In the genomic region with DNA sequence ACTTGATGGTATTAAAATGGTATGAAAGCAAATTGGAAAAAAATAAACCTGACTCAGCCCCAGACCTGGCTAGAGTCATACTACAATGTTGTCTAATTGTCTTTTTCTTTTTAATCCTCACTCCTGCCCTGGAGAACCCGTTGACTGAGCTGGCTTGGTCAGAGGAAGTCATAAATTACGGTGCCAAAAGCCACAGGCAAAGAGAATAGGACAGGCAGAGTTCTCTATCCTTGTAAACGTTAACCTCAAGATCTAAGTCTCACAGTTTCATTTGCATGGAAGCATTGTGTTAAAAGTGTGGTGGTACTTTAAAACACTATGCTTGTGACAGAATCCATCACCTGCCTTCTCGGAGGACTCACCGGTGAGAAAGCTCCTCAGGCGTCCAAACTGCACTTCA, we compare ENCODE assay signal across 24 mouse cellular contexts. TPM values are rescaled to one million over a fixed set of nuclear protein-coding genes. Genes with fewer than 3 reads are reported as not detected.
DNase-seq lines count a peak whose midpoint lies in the region; ATAC-seq and TF ChIP-seq lines count a peak whose summit lies in the region.
"Had no signal": no experiment of that assay in that cellular context is flagged by ENCODE, and none has a peak within 500 bp of the region (broad histone marks: within the 10 kb centered on the region; RNA-seq: fewer than 3 reads in every experiment).

No protein-coding gene starts in this region.

- 49% methylated on average over 6 of the region's 6 CpGs for WGBS in kidney, postnatal 0 days
- WGBS in midbrain, embryonic 10.5 days: 92% methylated on average over 6 of the region's 6 CpGs

- ATAC-seq in kidney, postnatal 0 days (replicated peaks; ENCODE audit: low FRiP score, low read depth): no peak
- peak; percentile 71 for ATAC-seq in common myeloid progenitor, adult 5-6 weeks (replicated peaks; ENCODE audit: low read depth, poor library complexity, severe bottlenecking)
- peak; percentile 46 to 58 for ATAC-seq in hematopoietic stem cell, adult 5-6 weeks (replicated peaks in 1 of 2; ENCODE audit: insufficient read depth in 1 of 2, low FRiP score in 2 of 2, low TSS enrichment in 1 of 2, low read depth in 1 of 2, poor library complexity in 2 of 2, severe bottlenecking in 2 of 2)
- no peak for ATAC-seq in megakaryocyte progenitor cell, adult 5-6 weeks (replicated peaks; ENCODE audit: poor library complexity)
- ATAC-seq: activated CD4-positive, CD25-positive, alpha-beta regulatory T cell, adult 4 months; CD4-positive, CD25-positive, alpha-beta regulatory T cell, adult 4 months; Patski had no signal

- peak; percentile 5 for DNase-seq in kidney, postnatal 0 days (ENCODE audit: low spot score)
- no peak for DNase-seq in kidney, postnatal 4 days
- no peak for DNase-seq in midbrain, embryonic 10.5 days (ENCODE audit: low spot score)
- DNase-seq in adrenal gland, adult 18-20 months (ENCODE audit: low spot score in 2 of 2): no peak
- DNase-seq: adrenal gland, adult 2 months; adrenal gland, adult 8-10 months; adrenal gland, postnatal 10 days; adrenal gland, postnatal 14 days; adrenal gland, postnatal 25 days; adrenal gland, postnatal 36 days; B cell, adult 2 months; cerebellum, adult 11 months; cerebellum, adult 11-12 months; cerebellum, adult 18-20 months; cerebellum, adult 2 months had no signal

- H3K27me3 ChIP-seq in kidney, postnatal 0 days (ENCODE audit: insufficient read depth, low read length): no peaks in the 10 kb centered on the region
- no peaks in the 10 kb centered on the region for H3K27me3 ChIP-seq in midbrain, embryonic 10.5 days (ENCODE audit: low read depth, poor library complexity, severe bottlenecking)
- H3K27me3 ChIP-seq: CH12.LX, Patski had no signal

- no peak for TF ChIP-seq CTCF in kidney, postnatal 0 days (IDR thresholded peaks at IDR 0.05; ENCODE audit: low read depth)
- no peak for TF ChIP-seq CTCF in bone marrow macrophage, adult 2 months (IDR thresholded peaks at IDR 0.05; ENCODE audit: low read depth, low read length)

- no peak overlapping the region for H3K27ac ChIP-seq in kidney, postnatal 0 days
- peak overlapping the region; percentile 35 for H3K27ac ChIP-seq in bone marrow macrophage, adult 2 months (ENCODE audit: insufficient read depth, low read depth, low read length)
- no peak overlapping the region for H3K27ac ChIP-seq in midbrain, embryonic 10.5 days (replicated peaks)

- H3K9me3 ChIP-seq in kidney, postnatal 0 days (replicated peaks; ENCODE audit: low read length): no peaks in the 10 kb centered on the region
- no peaks in the 10 kb centered on the region for H3K9me3 ChIP-seq in midbrain, embryonic 10.5 days (replicated peaks)
- H3K9me3 ChIP-seq: G1E had no signal

- H3K36me3 ChIP-seq in kidney, postnatal 0 days (ENCODE audit: insufficient read depth, low read length): peaks cover 52% of the 10 kb centered on the region
- H3K36me3 ChIP-seq in midbrain, embryonic 10.5 days: peaks cover 78% of the 10 kb centered on the region

- H3K4me3 ChIP-seq in kidney, postnatal 0 days (replicated peaks; ENCODE audit: low read depth, low read length): no peak overlapping the region
- no peak overlapping the region for H3K4me3 ChIP-seq in bone marrow macrophage, adult 2 months (ENCODE audit: insufficient read depth, low read length)
- no peak overlapping the region for H3K4me3 ChIP-seq in midbrain, embryonic 10.5 days

- TF ChIP-seq POLR2A in bone marrow macrophage, adult 2 months (IDR thresholded peaks at IDR 0.05; ENCODE audit: borderline replicate concordance, low read depth, low read length): no peak

- no peak overlapping the region for H3K4me2 ChIP-seq in kidney, postnatal 0 days (ENCODE audit: low read length)

- H3K9ac ChIP-seq in kidney, postnatal 0 days (ENCODE audit: low read depth, low read length): no peak overlapping the region

- no peaks in the 10 kb centered on the region for H3K4me1 ChIP-seq in kidney, postnatal 0 days (replicated peaks; ENCODE audit: insufficient read depth, low read length)
- H3K4me1 ChIP-seq in bone marrow macrophage, adult 2 months (ENCODE audit: control insufficient read depth, insufficient read depth, low read length): peaks cover 21% of the 10 kb centered on the region
- H3K4me1 ChIP-seq in midbrain, embryonic 10.5 days: no peaks in the 10 kb centered on the region

RNA-seq across cellular contexts. Expression of a gene that starts 13.4 kb away (rescaled TPM):
- 30.0 and 32.5 TPM in 2 replicates for polyA plus RNA-seq in kidney, postnatal 0 days (2015; fragmentation: Nextera tagmentation; extraction: Ambion mirVana)
- polyA plus RNA-seq in bone marrow macrophage, adult 2 months (2012; ENCODE audit: insufficient read depth, insufficient read length, missing spikeins): 13.2 and 15.7 TPM in 2 replicates
- total RNA-seq in common myeloid progenitor, adult 5-6 weeks (2017): 45.6 and 46.5 TPM in 2 replicates
- total RNA-seq in hematopoietic stem cell, adult 5-6 weeks (2017): 47.4 and 50.5 TPM in 2 replicates
- 30.5 and 32.8 TPM in 2 replicates for total RNA-seq in megakaryocyte progenitor cell, adult 5-6 weeks (2015)
- total RNA-seq in megakaryocyte progenitor cell, adult 5-6 weeks (2017): 32.8 and 34.4 TPM in 2 replicates
- 39.5 and 41.6 TPM in 2 replicates for polyA plus RNA-seq in midbrain, embryonic 10.5 days (2016; fragmentation: Nextera tagmentation; extraction: Ambion mirVana)
- 10 to 100 TPM; 22.3 to 22.7 TPM for total RNA-seq in adrenal gland, adult 18-20 months (2021)

RNA-seq across cellular contexts. Expression of a gene that starts 13.5 kb away (rescaled TPM):
- 2.0 and 2.2 TPM in 2 replicates for polyA plus RNA-seq in kidney, postnatal 0 days (2015; fragmentation: Nextera tagmentation; extraction: Ambion mirVana)
- polyA plus RNA-seq in bone marrow macrophage, adult 2 months (2012; ENCODE audit: insufficient read depth, insufficient read length, missing spikeins): 3.7 TPM in 2 replicates
- total RNA-seq in common myeloid progenitor, adult 5-6 weeks (2017): 25.4 and 28.0 TPM in 2 replicates
- 22.7 and 27.9 TPM in 2 replicates for total RNA-seq in hematopoietic stem cell, adult 5-6 weeks (2017)
- total RNA-seq in megakaryocyte progenitor cell, adult 5-6 weeks (2015): 25.5 and 29.6 TPM in 2 replicates
- total RNA-seq in megakaryocyte progenitor cell, adult 5-6 weeks (2017): 23.9 and 24.2 TPM in 2 replicates
- polyA plus RNA-seq in midbrain, embryonic 10.5 days (2016; fragmentation: Nextera tagmentation; extraction: Ambion mirVana): 6.7 and 7.1 TPM in 2 replicates
- 10 to 100 TPM; 12.3 to 14.7 TPM for total RNA-seq in adrenal gland, adult 18-20 months (2021)

RNA-seq across cellular contexts. Expression of a gene that starts 24.9 kb away (rescaled TPM):
- polyA plus RNA-seq in kidney, postnatal 0 days (2015; fragmentation: Nextera tagmentation; extraction: Ambion mirVana): 14.4 and 15.5 TPM in 2 replicates
- polyA plus RNA-seq in bone marrow macrophage, adult 2 months (2012; ENCODE audit: insufficient read depth, insufficient read length, missing spikeins): 7.1 TPM in 2 replicates
- total RNA-seq in common myeloid progenitor, adult 5-6 weeks (2017): 20.2 and 21.1 TPM in 2 replicates
- total RNA-seq in hematopoietic stem cell, adult 5-6 weeks (2017): 10.1 and 12.0 TPM in 2 replicates
- total RNA-seq in megakaryocyte progenitor cell, adult 5-6 weeks (2015): 15.5 and 18.2 TPM in 2 replicates
- 25.0 and 26.7 TPM in 2 replicates for total RNA-seq in megakaryocyte progenitor cell, adult 5-6 weeks (2017)
- 18.5 and 19.3 TPM in 2 replicates for polyA plus RNA-seq in midbrain, embryonic 10.5 days (2016; fragmentation: Nextera tagmentation; extraction: Ambion mirVana)
- total RNA-seq in adrenal gland, adult 18-20 months (2021): 10 to 100 TPM; 12.8 to 16.8 TPM

RNA-seq across cellular contexts. Expression of a gene that starts 58.8 kb away (rescaled TPM):
- polyA plus RNA-seq in kidney, postnatal 0 days (2015; fragmentation: Nextera tagmentation; extraction: Ambion mirVana): 19.0 and 21.3 TPM in 2 replicates
- 13.1 and 18.8 TPM in 2 replicates for polyA plus RNA-seq in bone marrow macrophage, adult 2 months (2012; ENCODE audit: insufficient read depth, insufficient read length, missing spikeins)
- total RNA-seq in common myeloid progenitor, adult 5-6 weeks (2017): 29.4 and 36.8 TPM in 2 replicates
- 24.5 and 26.6 TPM in 2 replicates for total RNA-seq in hematopoietic stem cell, adult 5-6 weeks (2017)
- total RNA-seq in megakaryocyte progenitor cell, adult 5-6 weeks (2015): 27.8 and 28.7 TPM in 2 replicates
- 28.2 and 33.0 TPM in 2 replicates for total RNA-seq in megakaryocyte progenitor cell, adult 5-6 weeks (2017)
- polyA plus RNA-seq in midbrain, embryonic 10.5 days (2016; fragmentation: Nextera tagmentation; extraction: Ambion mirVana): 54.5 and 56.1 TPM in 2 replicates
- total RNA-seq in adrenal gland, adult 18-20 months (2021): 10 to 100 TPM; 13.9 to 17.1 TPM

Comparison
In these comparisons a context has a peak if more than half of its experiments do, and no peak if none do; other contexts are left out.
1. ATAC-seq: peak in common myeloid progenitor, adult 5-6 weeks (single experiment) and hematopoietic stem cell, adult 5-6 weeks (2 of 2); none in kidney, postnatal 0 days (single experiment) and megakaryocyte progenitor cell, adult 5-6 weeks (single experiment).